Mouse (Mus musculus) cerebellum, adult 2 months (tissue): ENCODE results near the gene Mitd1.

Experiments
- CTCF ChIP-seq: fragments of 200-500 bp; IDR thresholded peaks from 2 replicates; pipeline ENCODE4 v1.5.1; 2011; ENCODE audit warnings: low read depth, mild to moderate bottlenecking, control low read depth, low read length, moderate library complexity, borderline replicate concordance; ENCODE audit not compliant: insufficient read depth
- POLR2A ChIP-seq: fragments of 200-500 bp; IDR thresholded peaks from 2 replicates; pipeline ENCODE4 v1.6.1; 2011; ENCODE audit warnings: low read length, control low read depth, borderline replicate concordance; ENCODE audit not compliant: insufficient read depth

DNA sequence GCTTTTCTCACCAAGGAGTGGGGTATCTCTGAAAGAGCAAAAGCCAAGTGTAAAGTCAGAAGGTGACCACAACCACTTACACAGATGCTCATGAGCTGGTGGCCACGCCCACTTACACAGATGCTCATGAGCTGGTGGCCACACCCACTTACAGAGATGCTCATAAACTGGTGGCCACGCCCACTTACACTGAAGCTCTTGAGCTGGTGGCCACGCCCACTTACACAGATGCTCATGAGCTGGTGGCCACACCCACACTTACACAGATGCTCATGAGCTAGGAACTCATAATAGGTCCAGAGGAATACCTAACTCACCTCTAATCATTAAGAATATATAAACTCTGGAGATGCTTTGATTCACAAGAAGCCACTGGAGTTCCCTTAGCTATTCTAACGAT is 5.8 kb downstream of the Mitd1 start:
- TF ChIP-seq POLR2A (no peak), CTCF (no peak)
